Mouse (Mus musculus): Measurements from ENCODE around the gene Poldip3.

Poldip3 gene

DNA sequence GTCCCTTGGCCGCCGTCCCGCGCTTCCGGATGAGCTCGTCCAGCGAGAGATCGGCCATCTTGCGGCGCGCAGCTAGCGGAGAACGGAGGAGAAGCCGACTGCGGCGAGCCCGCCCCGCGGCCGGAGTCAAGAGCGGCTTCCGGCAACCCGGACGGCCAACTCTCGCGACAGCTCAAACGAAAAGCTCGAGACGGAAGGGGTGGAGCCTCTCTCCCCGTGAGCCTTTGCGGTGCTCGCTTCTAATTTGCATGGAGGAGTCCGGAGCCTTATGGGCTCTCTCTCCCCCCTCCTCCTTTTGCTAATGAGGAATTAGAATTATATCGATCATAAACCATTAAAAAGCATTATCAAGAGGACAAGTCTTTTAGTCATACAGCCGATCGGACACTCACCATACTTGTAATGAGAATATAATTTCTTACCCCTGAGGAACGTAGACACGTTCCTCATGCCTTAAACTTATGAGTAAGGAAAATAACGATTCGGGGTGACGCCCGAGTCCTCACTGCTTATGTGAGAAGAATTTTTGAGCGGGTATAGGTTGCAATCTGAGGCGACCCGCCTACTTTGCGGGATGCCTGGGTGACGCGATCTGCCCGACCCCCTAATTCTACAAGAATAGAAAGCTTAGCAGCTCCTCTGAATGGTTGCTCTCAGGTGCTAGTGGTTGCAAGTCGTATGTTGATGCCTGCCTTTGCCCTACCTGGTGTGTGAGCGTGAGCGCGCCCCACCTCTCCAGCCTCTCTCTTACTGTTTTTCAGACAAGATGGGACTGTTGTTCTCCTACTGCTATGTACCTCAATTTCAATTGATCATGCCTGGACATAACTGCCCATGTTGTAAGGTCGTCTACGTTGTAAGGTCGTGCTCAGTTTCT, at the start of gene Poldip3:
Gene Poldip3 (minus strand): TSS at position 189 of the 877 bp plus-strand sequence.
- DNase-seq (ENCODE audit: low read depth in 1 of 2, low spot score in 2 of 2) = peak; percentile 93 to 97

DNA sequence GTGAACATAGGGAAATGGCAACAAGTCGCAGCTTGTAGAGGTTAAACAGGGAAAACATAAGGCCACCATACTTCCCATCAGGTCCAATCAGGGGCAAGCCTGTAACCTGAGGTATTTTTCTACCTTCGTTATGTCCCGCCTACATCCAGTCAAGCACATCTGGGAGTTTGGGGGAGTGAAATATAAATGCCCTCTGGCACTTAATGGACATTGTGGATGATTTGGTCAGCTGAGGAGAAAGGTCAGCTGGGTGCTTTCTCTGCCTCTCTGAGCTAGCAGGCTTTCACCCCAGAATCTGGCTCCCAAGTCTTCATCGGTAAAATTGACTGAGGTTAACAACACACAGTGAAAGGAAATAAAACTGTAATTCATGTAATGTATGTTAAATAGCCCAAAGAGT, 44.2 kb upstream of the Poldip3 start:
- no peak for DNase-seq (ENCODE audit: low read depth in 1 of 2, low spot score in 2 of 2)

DNA sequence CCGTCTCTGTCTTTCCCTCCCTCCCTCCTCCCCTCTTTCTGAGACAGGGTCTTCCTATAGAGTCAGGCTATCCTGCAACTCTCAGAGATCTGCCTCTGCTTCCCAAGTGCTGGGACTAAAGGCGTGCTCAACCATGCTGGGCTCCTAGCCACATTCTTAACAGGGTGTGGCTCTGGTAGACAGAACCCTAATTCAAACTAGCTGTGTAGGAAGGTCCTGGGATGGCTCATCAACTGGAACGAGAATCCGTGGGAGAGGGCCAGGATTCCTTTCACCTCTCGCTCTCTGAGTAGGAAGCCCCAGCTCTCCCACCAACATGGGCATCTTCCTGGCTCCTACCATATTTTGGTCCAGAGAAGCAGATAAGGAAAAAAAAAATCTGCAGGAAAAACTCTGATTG, 33.2 kb upstream of the Poldip3 start:
- no peak for DNase-seq (ENCODE audit: low read depth in 1 of 2, low spot score in 2 of 2)

DNA sequence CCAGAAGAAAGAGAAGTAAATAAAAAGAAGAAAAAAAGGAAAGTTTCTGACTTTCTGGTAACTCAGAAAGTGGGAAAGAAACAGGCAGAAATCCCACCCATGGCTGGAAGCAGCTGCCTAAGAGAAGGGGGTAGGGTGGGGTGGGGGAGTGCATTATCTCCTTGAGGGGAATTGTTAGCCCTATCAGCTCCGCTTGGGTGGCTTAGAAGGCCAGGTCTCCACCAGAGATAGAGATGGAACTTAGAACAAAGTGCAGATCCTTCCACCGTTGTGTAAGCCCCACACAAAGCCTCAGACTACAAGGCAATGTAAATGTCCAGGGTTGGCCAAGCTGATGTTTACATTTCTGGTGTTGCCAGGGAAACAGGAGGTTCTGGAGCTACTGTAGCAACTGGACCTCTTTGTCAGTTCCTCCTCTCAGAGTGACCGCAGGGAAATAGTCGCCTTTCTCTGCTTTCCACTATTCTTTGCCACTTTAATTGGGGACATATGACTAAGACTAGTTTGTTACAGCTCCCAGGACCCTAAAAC, 32.7 kb upstream of the Poldip3 start:
- DNase-seq (ENCODE audit: low read depth in 1 of 2, low spot score in 2 of 2) = no peak

DNA sequence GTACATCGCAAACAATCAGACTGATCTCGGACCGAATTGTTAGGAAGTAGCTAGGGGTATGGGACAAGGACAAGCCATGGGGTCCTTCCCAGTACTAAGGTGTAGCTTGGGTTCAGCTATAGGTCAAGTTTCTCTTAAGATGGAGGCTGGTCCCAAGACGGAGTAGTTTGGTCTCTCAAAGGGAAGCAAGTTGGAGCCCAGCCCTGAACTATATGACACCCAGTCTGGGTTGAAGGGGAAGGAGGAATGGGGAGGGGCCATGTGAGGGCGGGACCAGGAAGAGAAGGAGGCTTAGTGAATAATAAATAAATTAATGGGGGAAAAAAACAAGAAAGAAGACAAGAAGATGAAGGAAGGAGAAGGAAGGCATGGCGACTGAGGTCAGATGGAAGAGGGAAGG, 30.8 kb upstream of the Poldip3 start:
- DNase-seq (ENCODE audit: low read depth in 1 of 2, low spot score in 2 of 2) = no peak

DNA sequence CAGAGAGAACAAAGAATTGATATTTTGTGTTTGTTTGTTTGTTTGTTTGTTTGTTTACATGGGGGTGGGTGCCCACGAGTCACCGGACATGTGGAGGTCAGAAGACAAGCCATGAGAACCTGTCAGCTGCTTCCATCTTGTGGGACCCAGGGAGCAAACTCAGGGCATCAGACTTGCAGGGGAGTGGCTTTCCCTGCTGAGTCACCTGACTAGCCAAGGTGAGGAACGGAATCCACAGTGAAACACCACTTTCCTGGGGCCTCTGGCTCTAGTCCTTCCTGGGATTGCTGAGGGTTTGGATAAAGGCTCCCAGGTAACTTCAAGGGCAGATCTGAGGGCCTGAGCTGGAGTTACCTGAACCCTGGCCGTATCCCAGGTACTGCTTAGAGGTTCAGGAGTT, 27.5 kb upstream of the Poldip3 start:
- no peak for DNase-seq (ENCODE audit: low read depth in 1 of 2, low spot score in 2 of 2)

DNA sequence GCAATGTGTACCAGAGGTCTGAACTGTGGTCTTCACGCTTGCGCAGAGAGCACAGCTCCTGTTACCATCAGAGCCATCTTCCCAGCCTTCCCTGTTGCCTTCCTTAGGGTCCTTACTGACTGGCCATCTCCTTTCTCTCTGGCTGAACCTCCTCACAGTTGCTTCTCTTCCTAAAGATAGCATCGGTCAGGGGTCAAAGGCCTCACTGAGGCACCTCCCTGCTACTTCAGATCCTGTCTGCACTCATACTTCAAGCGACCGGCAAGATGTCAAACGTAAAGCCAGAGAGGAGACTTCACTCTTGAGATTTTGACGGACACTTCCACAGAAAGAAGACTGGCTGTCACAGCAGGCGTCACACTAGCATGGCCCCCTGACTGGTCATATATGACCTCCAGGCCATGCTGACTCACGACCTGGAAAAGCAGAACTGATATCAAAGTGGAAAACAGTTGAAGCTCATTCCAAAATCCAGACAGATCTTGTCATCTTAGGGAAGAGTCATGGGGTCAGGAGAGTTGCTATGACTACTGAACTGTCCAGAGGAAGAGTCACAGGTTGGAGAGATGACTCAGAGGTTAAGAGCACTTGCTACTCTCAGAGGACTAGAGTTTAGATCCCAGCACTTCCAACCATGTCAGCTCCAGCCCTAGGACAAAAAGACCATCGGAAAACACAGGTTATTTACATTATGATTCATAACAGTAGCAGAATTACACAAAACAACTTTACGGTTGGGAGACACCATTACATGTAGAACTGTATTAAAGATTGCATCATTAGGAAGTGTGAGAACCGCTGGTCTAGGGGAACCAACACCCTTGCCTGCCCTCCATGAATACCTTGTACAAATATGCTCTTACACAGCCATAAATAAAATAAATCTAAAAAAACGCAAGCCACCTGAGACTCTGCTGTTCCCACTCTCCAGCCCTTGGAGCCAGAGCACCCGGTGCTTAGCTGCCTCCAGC, 25.0 kb upstream of the Poldip3 start:
- peak in 1 of 2 experiments; percentile 50 for DNase-seq (ENCODE audit: low read depth in 1 of 2, low spot score in 2 of 2)

DNA sequence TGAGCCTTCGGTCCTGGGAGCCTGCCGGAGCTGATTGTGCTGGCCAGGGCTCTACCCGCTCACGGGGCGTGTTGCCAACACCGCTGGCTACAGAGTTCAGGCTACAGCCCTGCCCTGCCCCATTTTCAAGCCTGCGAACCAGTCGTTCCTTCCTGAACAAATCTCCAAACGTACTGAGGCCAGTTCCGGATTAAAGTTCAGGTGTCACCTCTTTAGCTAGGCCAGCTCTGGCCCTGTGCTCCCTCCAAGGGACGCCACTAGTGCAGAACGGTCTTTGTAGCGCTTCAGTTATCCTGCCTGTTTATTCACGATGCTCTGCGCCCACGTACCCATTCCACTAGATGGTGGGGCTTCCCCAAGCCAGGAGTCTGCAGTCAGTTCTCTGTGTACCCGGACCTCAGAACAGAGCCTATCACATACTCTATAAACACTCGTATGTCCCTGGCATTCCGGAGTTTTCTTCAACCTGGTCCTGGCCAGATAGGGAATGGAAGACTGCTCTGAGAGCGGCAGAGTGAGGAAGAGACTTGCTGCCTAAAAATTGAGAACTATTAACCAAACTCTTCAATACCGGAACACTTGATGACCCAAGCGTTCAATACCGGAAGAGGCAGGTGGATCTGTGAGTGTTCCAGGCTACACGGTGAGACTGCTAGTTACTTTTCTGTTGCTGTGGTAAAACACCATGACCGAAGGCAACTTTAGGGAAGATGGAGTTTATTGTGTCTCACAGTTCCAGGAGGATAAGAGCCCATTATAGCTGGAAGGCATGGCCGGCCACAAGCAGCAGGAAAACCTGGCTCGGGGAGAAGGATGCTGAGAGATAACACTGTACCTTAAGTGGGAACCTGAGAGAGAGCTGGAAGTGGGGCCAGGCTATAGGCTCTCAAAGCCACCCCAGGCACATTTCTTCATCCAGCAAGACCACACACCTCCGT, 23.6 kb upstream of the Poldip3 start, which contains the start of gene Cyb5r3:
Gene Cyb5r3 (minus strand): TSS at position 101 of the 938 bp plus-strand sequence.
- DNase-seq (ENCODE audit: low read depth in 1 of 2, low spot score in 2 of 2) = no peak

DNA sequence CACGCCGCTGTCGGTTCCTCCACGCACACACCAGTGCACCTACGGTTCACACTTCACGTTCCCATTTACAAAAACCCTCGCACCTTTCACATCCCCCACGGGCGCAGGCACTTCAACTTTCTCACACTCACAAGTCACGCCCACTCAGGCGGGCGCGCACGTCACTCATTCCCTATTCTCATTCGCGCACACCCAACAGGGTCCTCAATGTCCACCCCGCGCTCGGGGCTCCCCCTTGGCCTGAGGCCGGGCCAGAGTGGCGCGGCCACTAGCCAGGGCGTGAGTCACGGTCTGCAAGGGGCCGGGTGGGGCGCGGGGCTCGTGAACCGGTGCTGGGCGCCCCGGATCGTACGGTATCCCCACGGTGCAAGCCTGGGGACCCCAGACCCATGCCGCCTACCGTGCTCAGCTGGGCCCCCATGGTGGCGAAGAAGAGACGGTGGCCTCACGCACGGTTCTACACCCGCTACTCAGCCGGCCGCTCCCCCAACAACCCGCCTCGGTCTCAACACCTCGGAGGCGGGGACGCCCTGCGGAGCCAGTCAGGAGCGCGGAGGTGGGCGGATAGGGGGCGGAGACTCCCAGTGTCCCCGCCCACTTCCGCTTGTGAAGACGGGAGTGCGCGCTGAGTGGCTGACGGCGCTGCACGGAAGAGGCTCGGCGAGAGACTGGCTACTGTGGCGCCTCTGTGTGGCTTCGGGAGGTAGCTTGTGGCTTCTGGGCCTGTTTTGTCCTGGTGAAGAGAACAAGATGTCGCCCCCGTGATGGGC, 22.7 kb upstream of the Poldip3 start:
- peak; percentile 91 to 95 for DNase-seq (ENCODE audit: low read depth in 1 of 2, low spot score in 2 of 2)

DNA sequence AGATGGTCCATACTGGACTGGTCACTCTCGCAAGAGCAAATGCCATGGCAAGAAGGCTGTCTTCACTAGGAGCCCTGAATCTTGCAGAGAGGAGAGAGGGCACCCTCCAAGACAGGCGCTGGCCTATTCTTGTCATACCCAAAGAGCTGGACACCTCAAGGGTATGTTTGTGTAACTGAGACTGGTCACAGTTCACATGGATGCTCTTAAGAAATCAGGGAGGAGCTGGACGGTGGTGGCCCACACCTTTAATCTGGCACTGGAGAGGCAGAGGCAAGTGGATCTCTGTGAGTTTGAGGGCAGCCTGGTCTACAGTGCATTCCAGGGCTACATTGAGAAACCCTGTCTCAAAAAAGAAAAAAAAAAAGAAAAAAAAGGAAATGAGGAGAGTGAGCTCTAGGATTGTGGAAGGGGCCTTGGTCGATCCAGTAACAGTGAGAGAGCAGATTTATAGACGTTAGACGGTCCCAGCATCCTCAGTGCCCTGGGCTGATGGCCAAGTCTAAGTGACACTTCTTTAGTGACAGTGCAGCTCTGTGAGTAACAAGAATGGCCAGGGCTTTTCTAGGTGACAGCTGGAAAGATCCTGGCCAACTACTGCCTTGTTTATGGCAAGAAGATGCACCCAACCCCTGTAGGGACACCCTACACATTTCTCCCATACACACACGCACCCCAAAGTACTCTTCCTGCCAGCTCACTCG, 21.9 kb upstream of the Poldip3 start:
- DNase-seq (ENCODE audit: low read depth in 1 of 2, low spot score in 2 of 2) = no peak

DNA sequence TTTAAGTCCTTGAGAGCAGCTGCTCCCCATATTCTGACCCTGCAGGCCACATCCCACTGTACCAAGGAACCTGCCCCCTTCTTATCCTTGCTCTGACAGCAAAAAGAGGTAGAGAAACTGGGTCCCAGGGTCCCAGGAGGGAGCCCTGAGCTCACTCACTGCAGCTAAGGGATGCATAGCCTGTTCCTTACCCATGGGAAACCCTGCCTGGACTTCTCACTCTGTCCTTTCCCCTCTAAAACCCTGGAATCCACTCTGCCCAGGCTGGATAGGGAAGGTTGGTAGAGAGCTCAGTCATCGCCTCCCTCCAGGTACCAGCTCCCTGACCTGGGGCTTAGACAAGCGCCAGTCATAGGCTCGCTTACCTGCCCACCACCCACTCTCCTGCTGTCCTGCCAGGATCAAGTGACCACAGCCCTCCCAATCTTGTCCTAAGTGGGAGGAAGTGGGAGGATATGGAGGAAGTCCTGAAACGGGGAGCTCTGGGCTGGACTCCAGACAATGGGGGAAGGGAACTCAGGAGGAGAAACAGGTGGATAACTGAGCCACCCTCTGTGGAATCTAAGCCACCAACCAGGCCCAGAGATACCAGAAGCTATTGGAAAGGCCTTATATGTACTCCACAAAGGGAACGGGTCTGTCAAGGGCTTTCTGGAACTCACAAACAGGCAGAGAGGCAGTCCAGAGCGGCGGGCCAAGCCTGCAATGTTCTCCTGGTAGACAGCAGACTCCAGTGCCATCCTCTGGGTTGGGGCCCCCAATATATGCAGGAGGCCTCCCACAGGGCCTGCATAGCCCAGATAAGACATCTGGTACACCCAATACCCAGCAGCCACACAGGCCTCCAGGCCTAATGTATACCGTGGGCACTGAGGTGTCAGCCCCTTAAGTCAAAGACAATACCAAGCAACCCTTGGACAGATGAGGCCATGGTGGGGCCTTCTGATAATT, 20.9 kb upstream of the Poldip3 start:
- DNase-seq (ENCODE audit: low read depth in 1 of 2, low spot score in 2 of 2) = no peak

DNA sequence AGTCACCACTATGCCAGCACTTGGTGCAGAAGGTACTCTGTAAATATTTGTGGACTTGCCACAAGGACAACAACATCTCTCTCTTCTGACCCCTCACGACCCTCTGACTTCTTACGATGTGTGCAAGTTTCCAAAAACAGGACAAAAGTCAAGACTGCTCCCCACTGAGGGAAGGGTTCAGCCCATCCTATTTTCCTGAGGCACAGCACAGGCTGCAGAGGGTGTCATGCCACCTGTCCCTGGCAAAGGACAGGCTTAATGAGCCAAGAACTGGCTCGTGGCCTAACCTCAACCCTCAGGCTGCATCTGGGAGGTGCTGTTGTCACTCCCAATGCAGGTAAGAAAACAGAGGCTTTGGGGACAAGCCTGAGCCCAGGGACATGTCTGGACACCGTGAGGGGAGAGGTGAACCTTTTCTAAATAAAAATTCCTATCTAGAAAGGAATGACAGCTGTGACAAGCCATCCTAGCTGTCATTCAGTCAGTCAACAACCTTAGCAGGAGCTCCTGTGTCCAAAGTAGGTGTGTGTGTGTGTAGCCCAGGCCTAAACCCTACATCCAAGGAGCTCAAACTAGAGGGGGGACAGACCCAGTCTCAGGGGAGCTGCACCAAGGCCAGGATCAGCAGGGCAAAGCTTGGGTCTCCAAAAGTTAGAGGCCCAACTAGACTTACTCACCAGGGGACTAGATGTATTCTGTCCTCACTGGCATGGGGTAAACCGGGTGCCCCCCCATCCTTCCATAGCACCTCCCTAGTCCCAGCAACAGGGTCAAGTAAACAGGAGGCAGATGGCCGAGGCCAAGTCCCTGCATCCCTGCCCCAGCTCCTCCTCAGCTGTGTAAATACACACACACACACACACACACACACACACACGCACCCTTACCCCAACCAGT, 19.9 kb upstream of the Poldip3 start:
- no peak for DNase-seq (ENCODE audit: low read depth in 1 of 2, low spot score in 2 of 2)

DNA sequence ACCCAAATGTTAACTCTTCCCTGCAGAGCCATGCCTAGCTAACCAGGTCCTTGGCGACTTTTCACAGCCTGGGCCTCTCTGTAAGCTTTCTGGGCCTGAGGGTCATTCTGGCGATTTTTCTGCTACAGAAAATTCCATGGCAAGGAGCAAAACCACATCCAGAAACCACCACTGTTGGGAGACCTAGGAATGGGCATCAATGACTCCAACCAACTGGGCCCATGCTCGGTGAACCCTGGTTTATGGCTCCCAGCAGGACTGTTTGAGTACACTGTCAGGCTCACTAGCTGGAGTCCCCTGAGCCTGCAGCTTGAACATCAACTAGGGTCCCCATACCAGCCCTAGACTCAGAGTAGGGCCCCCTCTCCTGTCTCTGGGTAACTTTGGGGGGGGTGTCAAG, 19.1 kb upstream of the Poldip3 start:
- DNase-seq (ENCODE audit: low read depth in 1 of 2, low spot score in 2 of 2) = no peak

DNA sequence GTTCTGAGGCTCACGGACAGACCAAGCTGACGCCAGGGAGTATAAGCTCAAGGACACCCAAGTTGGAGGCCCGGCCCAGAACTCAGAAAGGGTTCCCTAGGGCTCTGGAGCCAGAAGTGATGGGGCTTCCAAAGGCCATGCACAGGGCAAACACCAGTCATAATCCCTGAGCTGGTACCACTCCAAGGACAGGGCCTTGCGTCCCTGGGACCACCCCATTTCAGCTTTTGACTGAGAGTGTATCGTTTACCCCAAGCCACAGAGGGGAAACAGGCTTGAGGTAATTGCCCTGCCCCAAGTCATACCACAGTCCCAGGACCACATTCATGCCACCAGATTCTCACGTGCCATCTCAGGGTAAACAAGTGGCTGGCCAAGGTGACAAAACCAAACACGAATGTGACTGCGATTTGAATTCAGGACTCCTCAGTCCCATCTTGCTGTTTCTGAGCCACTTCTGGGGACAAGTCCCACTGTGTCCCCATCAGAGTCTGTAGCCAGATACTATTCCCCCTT, 18.4 kb upstream of the Poldip3 start:
- DNase-seq (ENCODE audit: low read depth in 1 of 2, low spot score in 2 of 2) = no peak

DNA sequence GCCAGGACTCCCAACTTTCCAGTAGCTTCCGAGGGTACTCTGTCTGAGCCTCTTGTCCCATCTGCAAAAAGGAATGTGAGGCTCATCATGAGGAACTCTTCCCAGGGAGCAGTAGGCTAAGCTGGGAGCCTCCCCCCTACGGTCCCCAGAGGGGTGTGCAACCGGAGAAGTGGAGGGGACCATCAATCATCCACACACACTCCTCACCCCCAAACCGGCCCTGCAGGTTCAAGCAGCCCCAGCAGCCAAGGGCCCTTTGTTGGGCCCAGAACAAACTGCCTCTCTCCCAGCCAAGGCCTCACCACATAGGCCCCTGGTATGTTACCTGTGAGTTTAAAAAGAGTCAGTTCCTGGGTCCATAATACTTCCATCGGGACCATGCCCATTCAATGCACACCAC, 17.9 kb upstream of the Poldip3 start:
- no peak for DNase-seq (ENCODE audit: low read depth in 1 of 2, low spot score in 2 of 2)

DNA sequence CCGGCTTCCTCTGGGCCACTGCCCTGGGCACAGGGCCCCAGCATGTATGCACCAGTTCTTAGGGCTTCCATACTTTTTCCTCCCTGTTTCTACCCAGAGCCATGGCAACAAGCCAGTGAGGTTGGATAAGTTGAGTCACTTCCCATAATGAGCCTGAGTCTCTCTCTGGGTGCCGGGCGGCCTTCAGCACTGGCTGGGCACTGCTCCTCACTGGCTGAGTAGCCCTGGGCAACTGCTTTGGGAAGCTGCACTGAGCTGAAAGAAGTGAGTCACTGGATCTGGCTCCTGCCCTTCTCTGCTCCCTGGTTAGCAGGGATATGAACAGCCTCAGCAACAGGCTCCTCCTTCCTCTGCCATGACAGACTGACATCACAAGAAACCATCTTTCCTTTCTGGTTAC, 17.5 kb upstream of the Poldip3 start:
- DNase-seq (ENCODE audit: low read depth in 1 of 2, low spot score in 2 of 2) = no peak

Measured in monocyte, adult 2 months (primary cell).